Mouse (Mus musculus) intestine, embryonic 16.5 days (tissue): ENCODE measurements around the gene Fam19a3. TPM values are rescaled to one million over a fixed set of nuclear protein-coding genes. Genes with fewer than 3 reads are reported as not detected.
A peak's percentile ranks its signal among the peaks of the same experiment; 100 is the strongest.

ENCODE experiments used
- ATAC-seq: fragments of 200-750 bp; cut with Nextera tagmentation; 2 replicates; pipeline ENCODE4 v1.8.0; 2017; ENCODE audit warnings: moderate TSS enrichment, moderate library complexity
- H3K27ac ChIP-seq: fragments of 300-500 bp; sonication (generic); 2 replicates; pipeline ENCODE4 v1.5.1; 2014; ENCODE audit warnings: mild to moderate bottlenecking, low read length
- H3K27me3 ChIP-seq: fragments of 300-500 bp; sonication (generic); replicated peaks from 2 replicates; pipeline ENCODE4 v1.6.1; 2014; ENCODE audit warnings: low read length, control low read depth, mixed read lengths; ENCODE audit not compliant: control insufficient read depth, insufficient read depth
- H3K36me3 ChIP-seq: fragments of 300-500 bp; sonication (generic); 2 replicates; pipeline ENCODE4 v1.6.1; 2014; ENCODE audit warnings: low read length, control low read depth; ENCODE audit not compliant: control insufficient read depth, insufficient read depth
- H3K4me1 ChIP-seq: fragments of 300-500 bp; sonication (generic); 2 replicates; pipeline ENCODE4 v1.6.1; 2014; ENCODE audit warnings: low read length, control low read depth, mixed read lengths; ENCODE audit not compliant: control insufficient read depth, insufficient read depth
- H3K4me2 ChIP-seq: fragments of 300-500 bp; sonication (generic); 2 replicates; pipeline ENCODE4 v1.6.1; 2014; ENCODE audit warnings: low read depth, low read length, control low read depth
- H3K4me3 ChIP-seq: fragments of 300-500 bp; sonication (generic); 2 replicates; pipeline ENCODE4 v1.5.1; 2014; ENCODE audit warnings: mild to moderate bottlenecking, low read length
- H3K9ac ChIP-seq: fragments of 300-500 bp; sonication (generic); 2 replicates; pipeline ENCODE4 v1.6.1; 2014; ENCODE audit warnings: low read depth, low read length
- H3K9me3 ChIP-seq: fragments of 300-500 bp; sonication (generic); 2 replicates; pipeline ENCODE4 v1.6.1; 2016; ENCODE audit warnings: low read length, control low read depth; ENCODE audit not compliant: control insufficient read depth
- WGBS: fragments of 180-500 bp; shearing (Covaris S2); extraction: QIAGEN DNeasy Blood & Tissue Kit; methylation state at CpG from one replicate; pipeline ENCODE4 v1.1.7; 2014; 5-methylcytosine and 5-hydroxymethylcytosine counted together
- polyA plus RNA-seq: library from polyadenylated mRNA; unstranded; fragments of >200 nt; fragmentation: Nextera tagmentation; extraction: Ambion mirVana; gene quantifications from 2 replicates; pipeline ENCODE4 v1.2.1, GENCODE M21; 2015

Gene Fam19a3
- polyA plus RNA-seq, 1 experiment from 2014 or later = 0.09 TPM

DNA sequence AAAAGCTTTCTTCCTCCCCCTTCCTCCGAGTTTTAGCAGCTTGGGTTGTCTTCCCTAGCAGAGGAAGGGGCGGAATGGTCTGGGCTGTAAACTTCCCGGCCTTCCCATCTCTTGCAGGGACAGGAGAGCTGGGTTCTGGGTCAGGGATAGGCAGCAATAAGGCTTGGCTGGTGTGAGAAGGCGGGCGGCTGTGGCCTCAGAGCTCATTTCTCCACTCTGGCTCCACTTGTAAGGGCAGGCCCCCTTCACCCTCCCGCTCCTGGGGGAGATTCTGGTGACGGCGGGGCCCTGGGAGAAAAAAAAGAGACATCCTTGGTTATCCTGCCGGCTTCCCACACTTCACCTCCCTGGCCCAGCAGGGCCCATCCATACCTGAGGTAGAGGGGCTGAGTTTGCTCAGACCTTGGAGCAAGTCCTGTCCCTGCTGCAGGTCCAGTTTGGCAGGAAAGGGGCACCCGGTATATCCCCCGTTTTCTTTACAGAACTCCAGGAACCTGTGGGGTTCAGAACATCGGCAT is 13.4 kb upstream of the Fam19a3 start:
- ATAC-seq = no peak
- WGBS = 43% methylated on average over 12 of the region's 12 CpGs
- Histone ChIP-seq H3K9me3 (no peaks in the 10 kb centered on the region), H3K4me3 (no peak overlapping the region), H3K4me1 (peaks cover 64% of the 10 kb centered on the region), H3K36me3 (peaks cover 12% of the 10 kb centered on the region), H3K27ac (peak overlapping the region; percentile 92), H3K9ac (peak overlapping the region; percentile 54), H3K4me2 (no peak overlapping the region; the same call in 1 of the 2 replicates), H3K27me3 (no peaks in the 10 kb centered on the region)

- WGBS = 38% methylated on average over 20 of the region's 20 CpGs
- ATAC-seq = peak; percentile 77
- Histone ChIP-seq H3K36me3 (peaks cover 10% of the 10 kb centered on the region), H3K27ac (peak overlapping the region; percentile 92), H3K27me3 (no peaks in the 10 kb centered on the region), H3K4me1 (peaks cover 64% of the 10 kb centered on the region), H3K4me2 (peak overlapping the region; percentile 44), H3K9ac (peak overlapping the region; percentile 60), H3K4me3 (0 out of 2 replicates have a peak overlapping the region, but pooled peaks have one; percentile 19), H3K9me3 (no peaks in the 10 kb centered on the region)
Observed at GRCm38 (mm10) chr3:104793871-104794828, 12.5 kb upstream of the Fam19a3 start.

DNA sequence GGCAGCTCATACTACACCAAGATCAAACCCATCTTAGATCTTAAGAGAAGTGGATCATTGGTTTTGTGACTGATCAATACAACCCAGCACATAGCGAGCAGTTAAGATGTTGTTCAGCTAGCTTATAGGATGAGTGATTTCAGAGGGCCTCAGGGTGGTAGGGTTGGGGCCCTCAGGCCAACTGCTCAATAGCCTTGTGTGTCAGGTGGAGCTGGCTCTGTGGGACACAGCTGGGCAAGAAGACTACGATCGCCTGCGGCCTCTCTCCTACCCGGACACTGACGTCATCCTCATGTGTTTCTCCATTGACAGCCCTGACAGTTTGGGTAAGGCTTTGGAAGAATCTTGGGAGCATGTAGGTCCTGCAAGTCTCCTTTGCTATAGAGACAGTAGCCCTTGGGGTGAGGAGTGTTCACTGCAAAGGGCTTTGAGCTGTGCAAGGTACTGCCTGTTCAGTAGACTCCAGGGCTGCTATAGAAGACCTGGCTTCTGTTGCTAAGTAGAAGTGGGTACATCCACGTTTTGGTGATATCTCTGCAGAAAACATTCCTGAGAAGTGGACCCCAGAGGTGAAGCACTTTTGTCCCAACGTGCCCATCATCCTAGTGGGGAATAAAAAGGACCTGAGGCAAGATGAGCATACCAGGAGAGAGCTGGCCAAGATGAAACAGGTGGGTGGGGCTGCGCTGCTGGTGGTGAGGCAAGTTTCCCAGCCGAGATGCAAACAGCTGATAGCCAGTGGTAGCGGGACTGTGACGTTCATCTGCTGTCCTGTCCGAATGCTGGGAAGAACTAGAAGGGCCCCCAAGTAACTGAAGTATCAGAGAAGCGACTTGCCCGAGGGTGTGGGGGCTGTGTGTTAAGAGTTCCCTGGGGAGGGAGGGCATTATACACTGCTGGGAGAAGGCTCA is 11.0 kb upstream of the Fam19a3 start:
- H3K9ac ChIP-seq = peak overlapping the region; percentile 48; the same call in 1 of the 2 replicates
- WGBS = 51% methylated on average over 15 of the region's 15 CpGs

GRCm38 (mm10) chr3:104791671-104792070 is 10.0 kb upstream of the Fam19a3 start:
- Histone ChIP-seq H3K9me3 (no peaks in the 10 kb centered on the region), H3K9ac (no peak overlapping the region; the same call in 1 of the 2 replicates), H3K4me1 (peaks cover 68% of the 10 kb centered on the region), H3K27ac (no peak overlapping the region), H3K27me3 (no peaks in the 10 kb centered on the region), H3K4me3 (no peak overlapping the region), H3K36me3 (peaks cover 8% of the 10 kb centered on the region), H3K4me2 (peak overlapping the region; percentile 80)
- ATAC-seq = no peak
- WGBS = 89% methylated on average over 8 of the region's 8 CpGs

More for the DNA sequence above, 11.0 kb upstream of the Fam19a3 start:
- peaks cover 8% of the 10 kb centered on the region for H3K36me3 ChIP-seq
- H3K27ac ChIP-seq = peak overlapping the region; percentile 41; the same call in 1 of the 2 replicates
- H3K4me2 ChIP-seq = no peak overlapping the region
- no peaks in the 10 kb centered on the region for H3K9me3 ChIP-seq
- H3K4me1 ChIP-seq = peaks cover 72% of the 10 kb centered on the region
- H3K4me3 ChIP-seq = no peak overlapping the region; the same call in 1 of the 2 replicates
- no peak for ATAC-seq
- no peaks in the 10 kb centered on the region for H3K27me3 ChIP-seq

DNA sequence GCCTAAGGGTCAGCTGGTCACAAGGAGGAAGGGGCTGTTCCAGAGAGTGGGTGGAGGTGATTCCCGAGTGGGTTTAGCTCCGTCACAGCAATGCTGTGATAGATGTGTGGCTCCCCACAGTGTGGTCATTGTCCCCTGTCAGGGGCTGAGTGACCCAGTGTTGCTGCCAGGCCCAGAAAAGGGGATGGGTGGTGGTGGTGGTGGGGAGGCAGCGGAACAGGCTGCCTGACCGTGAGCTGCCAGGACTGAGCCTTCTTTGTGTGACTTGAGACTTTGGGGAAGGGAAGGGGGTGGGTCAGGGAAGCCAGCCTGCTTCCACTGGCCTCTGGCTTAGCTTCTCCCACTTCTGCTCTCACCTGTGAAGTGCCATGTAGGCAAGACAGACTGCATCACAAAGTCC is 9.4 kb upstream of the Fam19a3 start:
- H3K27me3 ChIP-seq = no peaks in the 10 kb centered on the region
- peak overlapping the region; percentile 92 for H3K27ac ChIP-seq
- no peaks in the 10 kb centered on the region for H3K9me3 ChIP-seq
- H3K4me3 ChIP-seq = peak overlapping the region; percentile 76
- peak overlapping the region; percentile 81 for H3K9ac ChIP-seq
- H3K4me1 ChIP-seq = peaks cover 66% of the 10 kb centered on the region
- H3K4me2 ChIP-seq = peak overlapping the region; percentile 80
- WGBS = 22% methylated on average over 4 of the region's 4 CpGs
- no peak for ATAC-seq
- H3K36me3 ChIP-seq = peaks cover 8% of the 10 kb centered on the region

DNA sequence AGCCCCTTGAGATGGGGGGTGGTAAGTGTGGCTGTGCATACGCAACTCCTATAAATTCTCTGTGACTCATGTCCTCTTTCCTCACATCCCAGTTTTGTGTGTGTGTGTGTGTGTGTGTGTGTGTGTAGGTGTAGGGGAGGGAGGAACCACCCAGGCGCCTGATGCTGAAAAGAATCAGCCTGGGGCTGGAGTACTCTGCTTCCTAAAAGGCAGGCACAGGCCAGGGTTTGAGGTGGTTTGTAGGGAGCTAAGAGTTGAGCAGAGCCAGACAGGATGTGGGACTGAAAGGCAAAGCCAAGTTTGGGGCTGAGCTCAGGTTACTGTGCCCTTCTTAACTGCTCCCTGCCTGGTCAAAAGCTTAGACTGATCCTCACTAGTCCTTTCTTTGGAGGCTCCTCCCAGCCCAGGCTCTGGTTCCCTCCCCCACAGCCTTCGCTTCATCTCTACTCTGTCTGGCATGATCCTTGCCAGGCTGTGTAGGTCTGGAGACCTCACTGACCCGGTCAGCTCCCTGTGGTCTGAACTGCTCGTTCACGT is 8.8 kb upstream of the Fam19a3 start:
- Histone ChIP-seq H3K4me1 (peaks cover 61% of the 10 kb centered on the region), H3K9ac (peak overlapping the region; percentile 81), H3K27ac (peak overlapping the region; percentile 92), H3K9me3 (no peaks in the 10 kb centered on the region), H3K36me3 (peaks cover 8% of the 10 kb centered on the region), H3K4me2 (peak overlapping the region; percentile 80), H3K4me3 (peak overlapping the region; percentile 76), H3K27me3 (no peaks in the 10 kb centered on the region)
- no peak for ATAC-seq
- 17% methylated on average over 6 of the region's 6 CpGs for WGBS

- peak overlapping the region; percentile 81 for H3K9ac ChIP-seq
- peaks cover 5% of the 10 kb centered on the region; the same call in 1 of the 2 replicates for H3K36me3 ChIP-seq
- H3K4me3 ChIP-seq = peak overlapping the region; percentile 76
- H3K9me3 ChIP-seq = no peaks in the 10 kb centered on the region
- no peak for ATAC-seq
- peak overlapping the region; percentile 80 for H3K4me2 ChIP-seq
- 22% methylated on average over 13 of the region's 13 CpGs for WGBS
- H3K27ac ChIP-seq = peak overlapping the region; percentile 92
- no peaks in the 10 kb centered on the region for H3K27me3 ChIP-seq
- peaks cover 54% of the 10 kb centered on the region for H3K4me1 ChIP-seq
Observed at GRCm38 (mm10) chr3:104789822-104790221, 8.2 kb upstream of the Fam19a3 start.

GRCm38 (mm10) chr3:104789312-104789605 is 7.6 kb upstream of the Fam19a3 start:
- H3K9ac ChIP-seq = peak overlapping the region; percentile 81
- H3K4me2 ChIP-seq = peak overlapping the region; percentile 80
- no peaks in the 10 kb centered on the region for H3K27me3 ChIP-seq
- no peak; the same call in 1 of the 2 replicates for ATAC-seq
- no peaks in the 10 kb centered on the region for H3K9me3 ChIP-seq
- peaks cover 5% of the 10 kb centered on the region; the same call in 1 of the 2 replicates for H3K36me3 ChIP-seq
- peak overlapping the region; percentile 76 for H3K4me3 ChIP-seq
- 6% methylated on average over 10 of the region's 10 CpGs for WGBS
- H3K4me1 ChIP-seq = peaks cover 48% of the 10 kb centered on the region
- H3K27ac ChIP-seq = peak overlapping the region; percentile 92
